Mouse (Mus musculus): ENCODE results near the gene Orc5.

GRCm38 (mm10) chr5:22578011-22578410 is 27.8 kb upstream of the Orc5 start:
- TF ChIP-seq CTCF (IDR thresholded peaks at IDR 0.05; ENCODE audit: low read depth), result no peak
- TF ChIP-seq EP300 (IDR thresholded peaks at IDR 0.05; ENCODE audit: low read depth), result no peak
